Mouse (Mus musculus): ENCODE measurements at regions not wholly inside any gene's neighbourhood (a gene's known extent, or its start where the extent isn't known, plus 50 kb on each side); places are given as distances from the start of the nearest gene placed in this dataset.

DNA sequence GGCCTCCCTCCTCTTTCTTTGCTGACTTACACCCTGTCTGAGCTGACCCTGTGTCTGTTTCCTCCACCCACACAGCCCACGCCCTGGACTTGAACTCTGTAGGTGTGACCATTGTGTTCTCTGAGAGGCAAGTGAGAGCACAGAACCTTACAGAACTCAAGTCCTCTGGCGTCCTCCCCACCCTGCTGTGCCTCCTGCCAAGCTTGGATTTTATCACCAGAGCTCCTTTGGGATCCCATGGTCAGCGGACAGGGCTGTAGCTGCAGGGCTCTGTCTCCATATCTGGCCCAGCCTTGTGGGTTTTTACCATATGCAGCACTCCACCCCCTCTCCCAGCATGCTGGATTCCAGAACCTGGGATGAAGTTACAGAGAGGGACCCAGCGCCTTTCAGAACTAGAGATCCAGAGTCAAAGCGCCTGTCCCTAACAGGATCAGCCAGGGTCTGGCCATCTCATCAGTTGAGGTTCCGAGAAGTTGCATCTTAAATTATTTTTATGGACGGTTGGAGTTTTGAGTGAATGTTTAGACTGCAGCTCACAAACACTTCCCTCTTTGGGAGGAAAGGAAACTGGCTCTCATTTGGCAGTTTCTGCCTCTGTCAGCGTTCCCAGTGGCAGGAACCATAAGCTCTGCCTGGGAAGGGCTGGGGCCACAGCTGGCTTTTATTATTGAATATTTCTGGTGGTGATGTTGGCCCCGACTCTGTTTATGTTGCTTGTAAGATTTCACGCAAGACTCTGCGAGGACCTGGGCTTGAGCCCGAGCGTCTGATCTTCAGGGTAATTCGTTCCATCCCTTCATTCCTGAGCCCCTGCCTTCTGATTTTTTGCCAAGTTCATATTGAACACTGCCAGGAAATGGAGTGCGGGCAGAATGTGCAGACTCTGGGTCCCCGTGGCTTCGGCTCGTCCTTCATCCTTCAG is 75.8 kb upstream of the Pmepa1 start:
- DNase-seq (ENCODE audit: low spot score) (peak; percentile 97), ATAC-seq (ENCODE audit: low FRiP score, low read depth) (peak; percentile 88)
- H3K9ac ChIP-seq (ENCODE audit: low read depth, low read length, severe bottlenecking): 0 out of 2 replicates have a peak overlapping the region, but pooled peaks have one; percentile 4
- TF ChIP-seq POLR2A (IDR thresholded peaks at IDR 0.05; ENCODE audit: borderline replicate concordance, extremely low read depth, insufficient read depth, insufficient read length): no peak
- H3K27me3 ChIP-seq (ENCODE audit: control insufficient read depth, insufficient read depth, low read length): no peaks in the 10 kb centered on the region
- no peaks in the 10 kb centered on the region for H3K36me3 ChIP-seq (ENCODE audit: control insufficient read depth, insufficient read depth, low read length)
- H3K4me3 ChIP-seq (replicated peaks; ENCODE audit: low read length): no peak overlapping the region
- peak overlapping the region; percentile 94 for H3K27ac ChIP-seq (replicated peaks; ENCODE audit: low read depth, low read length)
- WGBS: 10% methylated on average over 18 of the region's 18 CpGs
- H3K9me3 ChIP-seq (ENCODE audit: control insufficient read depth, low read length): no peaks in the 10 kb centered on the region
- peaks cover 27% of the 10 kb centered on the region for H3K4me1 ChIP-seq (ENCODE audit: control insufficient read depth, insufficient read depth, low read length)
- peak overlapping the region; percentile 29 for H3K4me2 ChIP-seq (replicated peaks; ENCODE audit: low read depth, low read length, severe bottlenecking)

DNA sequence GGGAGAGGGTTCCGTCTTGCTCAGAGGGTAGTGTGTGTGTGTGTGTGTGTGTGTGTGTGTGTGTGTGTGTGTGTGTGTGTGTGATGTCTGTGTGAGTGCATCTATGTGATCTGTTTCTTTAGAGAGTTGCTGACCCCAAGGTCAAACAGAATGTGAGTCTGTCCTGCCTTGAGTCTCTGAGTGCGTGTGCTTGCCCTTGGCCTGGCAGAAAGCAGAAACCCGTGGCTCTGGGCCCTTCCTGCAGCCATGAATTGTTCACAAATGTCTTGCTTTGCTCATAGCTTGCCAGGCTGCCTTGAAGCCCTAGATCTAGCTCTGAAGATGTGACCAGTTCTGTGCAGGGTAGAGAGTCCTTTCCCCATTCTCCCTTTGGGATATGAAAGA is 76.4 kb upstream of the Pmepa1 start:
- H3K27me3 ChIP-seq (ENCODE audit: control insufficient read depth, insufficient read depth, low read length): no peaks in the 10 kb centered on the region
- TF ChIP-seq POLR2A (IDR thresholded peaks at IDR 0.05; ENCODE audit: borderline replicate concordance, extremely low read depth, insufficient read depth, insufficient read length): no peak
- no peaks in the 10 kb centered on the region for H3K9me3 ChIP-seq (ENCODE audit: control insufficient read depth, low read length)
- H3K9ac ChIP-seq (ENCODE audit: low read depth, low read length, severe bottlenecking): peak overlapping the region; percentile 12; the same call in 1 of the 2 replicates
- 8% methylated on average over 3 of the region's 3 CpGs for WGBS
- ATAC-seq (ENCODE audit: low FRiP score, low read depth) (0 out of 2 replicates have a peak, but pooled peaks have one; percentile 6), DNase-seq (ENCODE audit: low spot score) (no peak)
- H3K36me3 ChIP-seq (ENCODE audit: control insufficient read depth, insufficient read depth, low read length): no peaks in the 10 kb centered on the region
- H3K4me2 ChIP-seq (replicated peaks; ENCODE audit: low read depth, low read length, severe bottlenecking): peak overlapping the region; percentile 19; the same call in 1 of the 2 replicates
- peaks cover 27% of the 10 kb centered on the region for H3K4me1 ChIP-seq (ENCODE audit: control insufficient read depth, insufficient read depth, low read length)
- H3K4me3 ChIP-seq (replicated peaks; ENCODE audit: low read length): no peak overlapping the region
- H3K27ac ChIP-seq (replicated peaks; ENCODE audit: low read depth, low read length): peak overlapping the region; percentile 94

DNA sequence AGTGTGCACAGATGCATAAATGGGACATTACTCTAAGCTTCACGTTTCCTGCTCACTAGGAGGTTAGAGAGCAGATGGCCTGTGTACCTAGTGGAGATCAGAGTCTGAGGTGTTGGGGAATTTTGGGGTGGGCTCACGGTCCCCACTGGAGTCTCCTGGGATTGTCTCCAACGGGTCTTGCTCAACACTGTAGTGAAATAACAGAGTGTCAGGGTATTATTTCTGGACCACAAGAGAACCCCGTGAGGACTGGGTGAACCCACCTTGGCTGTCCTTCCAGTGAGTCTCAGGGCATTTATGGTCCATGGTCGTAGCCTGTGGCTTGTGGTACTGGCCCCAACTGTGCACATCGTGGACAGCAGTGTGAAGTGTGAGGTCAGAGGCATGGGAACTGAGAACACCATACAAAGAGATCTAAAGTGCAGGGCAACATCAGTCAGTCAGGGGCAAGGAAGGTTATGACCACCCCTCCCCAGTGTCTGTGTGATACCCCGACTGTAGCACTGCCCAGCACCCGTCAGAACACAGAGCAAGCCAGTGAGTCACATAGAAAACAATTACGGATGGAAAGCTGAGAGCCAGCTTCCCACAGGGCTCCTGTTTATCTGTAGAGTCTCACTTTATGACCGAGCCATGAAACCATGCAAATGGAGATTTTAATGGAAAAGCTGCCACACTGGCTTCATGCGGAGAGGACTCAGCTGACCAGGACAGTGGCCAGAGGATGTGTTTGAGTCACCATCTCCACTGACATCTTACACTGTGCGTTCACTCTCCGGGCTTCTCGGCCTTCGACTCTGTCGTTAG is 77.3 kb upstream of the Pmepa1 start:
- Histone ChIP-seq H3K27me3 (ENCODE audit: control insufficient read depth, insufficient read depth, low read length) (no peaks in the 10 kb centered on the region), H3K9me3 (ENCODE audit: control insufficient read depth, low read length) (no peaks in the 10 kb centered on the region), H3K9ac (ENCODE audit: low read depth, low read length, severe bottlenecking) (no peak overlapping the region), H3K4me3 (replicated peaks; ENCODE audit: low read length) (no peak overlapping the region), H3K27ac (replicated peaks; ENCODE audit: low read depth, low read length) (peak overlapping the region; percentile 94; the same call in 1 of the 2 replicates), H3K4me1 (ENCODE audit: control insufficient read depth, insufficient read depth, low read length) (peaks cover 27% of the 10 kb centered on the region), H3K36me3 (ENCODE audit: control insufficient read depth, insufficient read depth, low read length) (no peaks in the 10 kb centered on the region), H3K4me2 (replicated peaks; ENCODE audit: low read depth, low read length, severe bottlenecking) (no peak overlapping the region)
- no peak for DNase-seq (ENCODE audit: low spot score)
- no peak for TF ChIP-seq POLR2A (IDR thresholded peaks at IDR 0.05; ENCODE audit: borderline replicate concordance, extremely low read depth, insufficient read depth, insufficient read length)
- 63% methylated on average over 16 of the region's 16 CpGs for WGBS
- ATAC-seq (ENCODE audit: low FRiP score, low read depth): no peak

DNA sequence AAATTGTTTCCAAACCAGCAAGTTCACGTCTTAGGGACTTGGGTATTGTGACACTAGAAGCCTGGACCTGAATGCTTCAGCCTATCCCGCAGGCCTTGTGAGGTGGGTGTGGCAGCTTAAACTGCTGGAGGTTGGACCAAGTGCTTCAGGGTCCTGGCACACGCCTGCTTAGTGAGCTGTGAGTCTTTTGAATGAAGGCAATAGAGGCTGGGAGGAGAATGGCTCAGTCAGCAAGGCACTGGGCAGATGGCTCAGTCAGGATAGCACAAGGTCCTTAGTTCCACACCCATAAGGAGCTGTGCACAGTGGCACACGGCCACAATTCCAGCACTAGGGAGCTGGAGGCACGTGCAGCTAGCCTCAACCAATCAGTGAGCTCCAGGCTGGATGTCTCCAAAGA is 80.5 kb upstream of the Pmepa1 start:
- H3K4me1 ChIP-seq (ENCODE audit: control insufficient read depth, insufficient read depth, low read length): peaks cover 18% of the 10 kb centered on the region
- TF ChIP-seq POLR2A (IDR thresholded peaks at IDR 0.05; ENCODE audit: borderline replicate concordance, extremely low read depth, insufficient read depth, insufficient read length): no peak
- H3K9me3 ChIP-seq (ENCODE audit: control insufficient read depth, low read length): no peaks in the 10 kb centered on the region
- no peak for DNase-seq (ENCODE audit: low spot score)
- no peak overlapping the region for H3K4me2 ChIP-seq (replicated peaks; ENCODE audit: low read depth, low read length, severe bottlenecking)
- H3K27ac ChIP-seq (replicated peaks; ENCODE audit: low read depth, low read length): no peak overlapping the region
- no peak overlapping the region for H3K4me3 ChIP-seq (replicated peaks; ENCODE audit: low read length)
- ATAC-seq (ENCODE audit: low FRiP score, low read depth): no peak
- H3K36me3 ChIP-seq (ENCODE audit: control insufficient read depth, insufficient read depth, low read length): no peaks in the 10 kb centered on the region
- no peak overlapping the region for H3K9ac ChIP-seq (ENCODE audit: low read depth, low read length, severe bottlenecking)
- WGBS: 67% methylated on average over 5 of the region's 5 CpGs
- H3K27me3 ChIP-seq (ENCODE audit: control insufficient read depth, insufficient read depth, low read length): no peaks in the 10 kb centered on the region

All from limb, embryonic 14.5 days (tissue).